Comparison of ENCODE assay signal across 10 mouse cellular contexts in the genomic region with DNA sequence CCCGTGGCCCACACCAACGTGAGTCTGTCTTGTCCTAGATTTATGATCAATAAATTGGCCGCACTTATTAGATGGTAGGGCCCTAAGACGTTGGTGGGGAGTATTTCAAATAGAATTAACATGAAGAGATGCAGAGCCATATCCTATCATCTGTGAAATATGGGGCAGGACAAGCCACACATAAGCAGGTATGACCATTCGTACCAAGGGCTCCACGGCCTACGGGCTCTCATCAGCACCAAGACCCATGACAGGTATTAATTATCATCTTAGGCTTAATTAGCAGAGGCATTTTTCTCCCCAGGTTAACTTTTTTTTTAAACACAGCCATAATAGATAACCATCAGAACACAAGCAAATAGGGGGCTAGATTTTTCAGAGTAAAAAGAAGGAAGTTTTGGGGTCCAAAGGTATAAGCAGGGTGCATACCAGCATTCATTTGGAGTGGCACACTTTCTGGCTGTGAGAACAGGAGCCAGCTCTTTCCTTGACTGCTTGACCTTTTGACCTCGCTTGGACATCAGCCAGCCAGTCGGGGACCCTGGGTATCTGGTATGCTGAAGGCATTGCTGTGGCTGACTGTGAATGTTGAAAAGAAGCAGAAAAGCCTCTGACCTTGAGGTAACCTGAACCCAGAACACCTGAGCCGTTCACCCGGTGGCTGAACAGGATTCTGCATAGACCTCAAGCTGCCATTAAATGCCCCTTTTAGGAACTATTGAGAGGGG.
DNase-seq lines count a peak whose midpoint lies in the region; ATAC-seq and TF ChIP-seq lines count a peak whose summit lies in the region.
"Had no signal": no experiment of that assay in that cellular context is flagged by ENCODE, and none has a peak within 500 bp of the region (broad histone marks: within the 10 kb centered on the region; RNA-seq: fewer than 3 reads in every experiment).

No protein-coding gene starts in this region.

- H3K9me3 ChIP-seq in kidney, embryonic 16.5 days (ENCODE audit: low read length) = no peaks in the 10 kb centered on the region
- H3K9me3 ChIP-seq in midbrain, embryonic 15.5 days = no peaks in the 10 kb centered on the region
- H3K9me3 ChIP-seq: forebrain, embryonic 10.5 days; G1E had no signal

- intact Hi-C loops in left cerebral cortex, postnatal 25 days (cut with DNase I) = no loop called here

- H3K27ac ChIP-seq in kidney, embryonic 16.5 days (ENCODE audit: low read length) = no peak overlapping the region
- H3K27ac ChIP-seq in kidney, adult 2 months (ENCODE audit: insufficient read depth, low read depth, low read length) = no peak overlapping the region
- peak overlapping the region; percentile 59 for H3K27ac ChIP-seq in midbrain, embryonic 15.5 days
- H3K27ac ChIP-seq: forebrain, embryonic 10.5 days had no signal

- no peak overlapping the region for H3K4me3 ChIP-seq in kidney, embryonic 16.5 days (ENCODE audit: low read length)
- H3K4me3 ChIP-seq in kidney, adult 2 months (ENCODE audit: insufficient read depth, low read depth, low read length) = no peak overlapping the region
- H3K4me3 ChIP-seq in midbrain, embryonic 15.5 days = no peak overlapping the region
- H3K4me3 ChIP-seq: forebrain, embryonic 10.5 days had no signal

- no peaks in the 10 kb centered on the region for H3K36me3 ChIP-seq in kidney, embryonic 16.5 days (ENCODE audit: insufficient read depth, low read length)
- no peaks in the 10 kb centered on the region for H3K36me3 ChIP-seq in kidney, adult 2 months (ENCODE audit: control insufficient read depth, insufficient read depth, low read length)
- no peaks in the 10 kb centered on the region for H3K36me3 ChIP-seq in midbrain, embryonic 15.5 days (replicated peaks)
- H3K36me3 ChIP-seq: forebrain, embryonic 10.5 days; G1E had no signal

- no peak for TF ChIP-seq CTCF in kidney, adult 2 months (conservative IDR thresholded peaks at IDR 0.05; ENCODE audit: insufficient read depth, insufficient read length, low read depth, low read length)

- no peak for ATAC-seq in kidney, embryonic 16.5 days (ENCODE audit: low FRiP score, low TSS enrichment)
- ATAC-seq in midbrain, embryonic 15.5 days (replicated peaks) = 0 out of 2 replicates have a peak, but pooled peaks have one; percentile 33

- H3K4me2 ChIP-seq in kidney, embryonic 16.5 days (replicated peaks; ENCODE audit: low read depth, low read length) = no peak overlapping the region
- no peak overlapping the region for H3K4me2 ChIP-seq in midbrain, embryonic 15.5 days

- H3K9ac ChIP-seq in kidney, embryonic 16.5 days (replicated peaks; ENCODE audit: low read length) = no peak overlapping the region
- H3K9ac ChIP-seq in midbrain, embryonic 15.5 days = no peak overlapping the region

- TF ChIP-seq POLR2A in kidney, adult 2 months (IDR thresholded peaks at IDR 0.05; ENCODE audit: low read depth, low read length) = no peak

- peak; percentile 76 for DNase-seq in kidney, adult 11 months
- peak; percentile 76 for DNase-seq in adrenal gland, postnatal 10 days
- peak; percentile 78 for DNase-seq in kidney, adult 2 months
- no peak for DNase-seq in left cerebral cortex, postnatal 25 days (ENCODE audit: low spot score in 2 of 2)
- DNase-seq in gastrocnemius, adult 8-10 months (ENCODE audit: low spot score in 2 of 2) = no peak
- no peak for DNase-seq in left cerebral cortex, adult 9 months (ENCODE audit: low spot score in 2 of 2)

- 25% methylated on average over 11 of the region's 11 CpGs for WGBS in kidney, embryonic 16.5 days
- 41% methylated on average over 11 of the region's 11 CpGs for WGBS in kidney, adult 2 months
- 46% methylated on average over 11 of the region's 11 CpGs for WGBS in midbrain, embryonic 15.5 days

- peaks cover 13% of the 10 kb centered on the region for H3K4me1 ChIP-seq in kidney, embryonic 16.5 days (ENCODE audit: insufficient read depth, low read length)
- 0 out of 2 replicates have a peak, but pooled peaks cover 3% of the 10 kb centered on the region for H3K4me1 ChIP-seq in kidney, adult 2 months (ENCODE audit: control insufficient read depth, insufficient read depth, low read length)
- peaks cover 21% of the 10 kb centered on the region for H3K4me1 ChIP-seq in midbrain, embryonic 15.5 days

- H3K27me3 ChIP-seq in kidney, embryonic 16.5 days (ENCODE audit: insufficient read depth, low read length) = no peaks in the 10 kb centered on the region
- H3K27me3 ChIP-seq in kidney, adult 2 months (replicated peaks; ENCODE audit: control insufficient read depth, insufficient read depth, low read length) = no peaks in the 10 kb centered on the region
- H3K27me3 ChIP-seq in midbrain, embryonic 15.5 days (replicated peaks) = no peaks in the 10 kb centered on the region

Comparison
In these comparisons a context has a peak if more than half of its experiments do, and no peak if none do; other contexts are left out.
1. DNase-seq: peak in kidney, adult 11 months (single experiment), adrenal gland, postnatal 10 days (single experiment) and kidney, adult 2 months (single experiment); none in left cerebral cortex, postnatal 25 days (0 of 2), gastrocnemius, adult 8-10 months (0 of 2) and left cerebral cortex, adult 9 months (0 of 2).